Comparison of ENCODE assay signal across 9 mouse cellular contexts in genomic region chr17:64676735-64677469, GRCm38 (mm10).
DNase-seq lines count a peak whose midpoint lies in the region; ATAC-seq and TF ChIP-seq lines count a peak whose summit lies in the region.
"Had no signal": no experiment of that assay in that cellular context is flagged by ENCODE, and none has a peak within 500 bp of the region (broad histone marks: within the 10 kb centered on the region; RNA-seq: fewer than 3 reads in every experiment).

No protein-coding gene starts in this region.

- H3K27ac ChIP-seq in hindbrain, embryonic 13.5 days: peak overlapping the region; percentile 35; the same call in 1 of the 2 replicates
- H3K27ac ChIP-seq in hindbrain, embryonic 11.5 days (ENCODE audit: low read depth, low read length): no peak overlapping the region
- H3K27ac ChIP-seq in heart, postnatal 0 days (ENCODE audit: low read depth): peak overlapping the region; percentile 36; the same call in 1 of the 2 replicates
- H3K27ac ChIP-seq in layer of hippocampus, adult 2 months: no peak overlapping the region
- H3K27ac ChIP-seq in left cerebral cortex, adult 2 months: no peak overlapping the region

- peaks cover 9% of the 10 kb centered on the region; the same call in 1 of the 2 replicates for H3K4me1 ChIP-seq in hindbrain, embryonic 13.5 days (replicated peaks)
- H3K4me1 ChIP-seq in hindbrain, embryonic 11.5 days (replicated peaks; ENCODE audit: control insufficient read depth, insufficient read depth, low read length): no peaks in the 10 kb centered on the region
- peaks cover 9% of the 10 kb centered on the region; the same call in 1 of the 2 replicates for H3K4me1 ChIP-seq in heart, postnatal 0 days (ENCODE audit: control insufficient read depth, insufficient read depth)

- intact Hi-C loops in left cerebral cortex, adult 2 months (cut with DNase I): no loop called here

- no peaks in the 10 kb centered on the region for H3K27me3 ChIP-seq in hindbrain, embryonic 13.5 days
- no peaks in the 10 kb centered on the region for H3K27me3 ChIP-seq in hindbrain, embryonic 11.5 days (ENCODE audit: control insufficient read depth, insufficient read depth, low read length)
- no peaks in the 10 kb centered on the region for H3K27me3 ChIP-seq in heart, postnatal 0 days (ENCODE audit: control insufficient read depth, insufficient read depth, low read length)

- H3K36me3 ChIP-seq in hindbrain, embryonic 13.5 days: peaks cover 25% of the 10 kb centered on the region
- H3K36me3 ChIP-seq in hindbrain, embryonic 11.5 days (ENCODE audit: control insufficient read depth, insufficient read depth, low read length): no peaks in the 10 kb centered on the region
- peaks cover 37% of the 10 kb centered on the region for H3K36me3 ChIP-seq in heart, postnatal 0 days (replicated peaks; ENCODE audit: control insufficient read depth, insufficient read depth, low read length)

- no peak for TF ChIP-seq EP300 in heart, postnatal 0 days (IDR thresholded peaks at IDR 0.05; ENCODE audit: low read depth)

- DNase-seq in hindbrain, embryonic 11.5 days (ENCODE audit: low spot score): no peak
- peak; percentile 95 for DNase-seq in brain, embryonic 14.5 days (ENCODE audit: low read depth)
- DNase-seq in heart, postnatal 0 days (ENCODE audit: low spot score): peak; percentile 70
- peak; percentile 36 to 52 for DNase-seq in layer of hippocampus, adult 2 months (ENCODE audit: low spot score in 2 of 2)
- DNase-seq in right cerebral cortex, postnatal 4 days: peak; percentile 36
- no peak for DNase-seq in c-Kit-positive CD71-positive TER-119-positive erythroid progenitor cells, embryonic 14.5 days (ENCODE audit: low spot score)
- no peak for DNase-seq in left cerebral cortex, adult 2 months (ENCODE audit: extremely low spot score in 1 of 2, low spot score in 2 of 2)

- 0 out of 2 replicates have a peak, but pooled peaks cover 4% of the 10 kb centered on the region for H3K9me3 ChIP-seq in hindbrain, embryonic 13.5 days
- H3K9me3 ChIP-seq in hindbrain, embryonic 11.5 days (ENCODE audit: control insufficient read depth, low read length): no peaks in the 10 kb centered on the region
- H3K9me3 ChIP-seq in heart, postnatal 0 days (replicated peaks; ENCODE audit: control insufficient read depth, low read length): 0 out of 2 replicates have a peak, but pooled peaks cover 4% of the 10 kb centered on the region

- H3K4me2 ChIP-seq in hindbrain, embryonic 13.5 days: no peak overlapping the region
- no peak overlapping the region for H3K4me2 ChIP-seq in hindbrain, embryonic 11.5 days (replicated peaks; ENCODE audit: low read depth, low read length)
- no peak overlapping the region for H3K4me2 ChIP-seq in heart, postnatal 0 days (ENCODE audit: low read depth, low read length)

- TF ChIP-seq POLR2A in brain, embryonic 14.5 days (IDR thresholded peaks at IDR 0.05; ENCODE audit: borderline replicate concordance, extremely low read depth, insufficient read depth, insufficient read length, poor library complexity, severe bottlenecking): no peak

- 61% methylated on average over 10 of the region's 10 CpGs for WGBS in hindbrain, embryonic 13.5 days
- 88% methylated on average over 10 of the region's 10 CpGs for WGBS in hindbrain, embryonic 11.5 days
- WGBS in heart, postnatal 0 days: 32% methylated on average over 10 of the region's 10 CpGs

- no peak overlapping the region for H3K4me3 ChIP-seq in hindbrain, embryonic 13.5 days
- H3K4me3 ChIP-seq in hindbrain, embryonic 11.5 days (ENCODE audit: low read depth, low read length): no peak overlapping the region
- no peak overlapping the region for H3K4me3 ChIP-seq in heart, postnatal 0 days (ENCODE audit: low read depth, low read length)
- no peak overlapping the region for H3K4me3 ChIP-seq in layer of hippocampus, adult 2 months
- H3K4me3 ChIP-seq in left cerebral cortex, adult 2 months: no peak overlapping the region
- H3K4me3 ChIP-seq: myocyte had no signal

- TF ChIP-seq CTCF in brain, embryonic 14.5 days (IDR thresholded peaks at IDR 0.05; ENCODE audit: borderline replicate concordance, extremely low read depth, insufficient read depth, insufficient read length): no peak
- TF ChIP-seq CTCF in heart, postnatal 0 days (IDR thresholded peaks at IDR 0.05; ENCODE audit: low read depth): no peak
- no peak for TF ChIP-seq CTCF in layer of hippocampus, adult 2 months (conservative IDR thresholded peaks at IDR 0.05)
- no peak for TF ChIP-seq CTCF in left cerebral cortex, adult 2 months (IDR thresholded peaks at IDR 0.05)

- ATAC-seq in hindbrain, embryonic 13.5 days (ENCODE audit: low FRiP score): peak; percentile 82
- ATAC-seq in hindbrain, embryonic 11.5 days (ENCODE audit: low FRiP score): no peak
- peak; percentile 83 for ATAC-seq in heart, postnatal 0 days (ENCODE audit: insufficient read depth, low read depth)

- H3K9ac ChIP-seq in hindbrain, embryonic 13.5 days: no peak overlapping the region
- H3K9ac ChIP-seq in hindbrain, embryonic 11.5 days (ENCODE audit: low read depth, low read length): no peak overlapping the region
- no peak overlapping the region for H3K9ac ChIP-seq in heart, postnatal 0 days (replicated peaks; ENCODE audit: low read depth, low read length)

Comparison
In these comparisons a context has a peak if more than half of its experiments do, and no peak if none do; other contexts are left out.
1. H3K27ac ChIP-seq: peak in hindbrain, embryonic 13.5 days (single experiment) and heart, postnatal 0 days (single experiment); none in hindbrain, embryonic 11.5 days (single experiment), layer of hippocampus, adult 2 months (single experiment) and left cerebral cortex, adult 2 months (single experiment).
2. DNase-seq: peak in brain, embryonic 14.5 days (single experiment), heart, postnatal 0 days (single experiment), layer of hippocampus, adult 2 months (2 of 2) and right cerebral cortex, postnatal 4 days (single experiment); none in hindbrain, embryonic 11.5 days (single experiment), c-Kit-positive CD71-positive TER-119-positive erythroid progenitor cells, embryonic 14.5 days (single experiment) and left cerebral cortex, adult 2 months (0 of 2).